26 mouse cellular contexts compared by ENCODE assay signal in the genomic region with DNA sequence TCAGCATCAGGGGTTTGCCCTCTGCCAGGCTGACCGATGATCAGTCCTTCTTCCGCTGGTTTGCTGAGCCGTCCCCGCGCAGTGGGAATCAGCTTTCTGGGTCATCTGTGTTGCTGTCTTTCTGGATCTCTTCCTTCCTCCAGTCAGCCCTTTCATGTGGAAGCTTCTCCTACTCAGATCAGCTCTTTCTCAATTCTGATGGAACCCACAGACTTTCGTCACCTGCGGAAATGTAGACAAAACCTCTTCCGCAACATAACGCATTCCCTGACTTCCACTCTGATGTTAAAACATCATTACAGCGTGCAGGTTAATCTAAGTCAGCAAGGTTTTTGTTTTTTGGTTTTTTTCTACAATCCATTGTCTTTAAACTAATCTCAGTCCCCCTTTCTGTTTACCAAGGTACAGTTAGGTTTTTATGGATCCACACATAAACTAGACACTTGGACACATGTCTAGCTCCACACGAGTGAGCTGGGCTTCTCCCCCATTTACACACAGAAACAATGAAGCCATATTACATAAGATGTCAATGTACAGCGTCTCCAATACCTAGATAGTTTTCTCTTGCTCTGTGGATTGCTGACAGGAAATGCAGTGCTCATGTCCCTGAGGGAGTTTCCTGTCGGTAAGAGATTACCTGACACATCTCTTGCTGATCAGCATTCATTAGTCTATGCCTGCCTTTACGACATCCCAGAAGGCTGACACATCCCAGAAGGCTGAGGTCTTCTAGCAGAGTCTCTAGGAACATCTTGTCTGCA. TPM values are rescaled to one million over a fixed set of nuclear protein-coding genes. Genes with fewer than 3 reads are reported as not detected.
DNase-seq lines count a peak whose midpoint lies in the region; ATAC-seq and TF ChIP-seq lines count a peak whose summit lies in the region.
"Had no signal": no experiment of that assay in that cellular context is flagged by ENCODE, and none has a peak within 500 bp of the region (broad histone marks: within the 10 kb centered on the region; RNA-seq: fewer than 3 reads in every experiment).

No protein-coding gene starts in this region.

- no peak for TF ChIP-seq CTCF in testis, adult 2 months (IDR thresholded peaks at IDR 0.05; ENCODE audit: control insufficient read depth, insufficient read depth, insufficient replicate concordance, low read depth, low read length)

- 84% methylated on average over 14 of the region's 14 CpGs for WGBS in hindbrain, embryonic 14.5 days

- H3K27ac ChIP-seq in testis, adult 2 months (ENCODE audit: control insufficient read depth, insufficient read depth, low read depth, low read length) = 0 out of 2 replicates have a peak overlapping the region, but pooled peaks have one; percentile 21
- H3K27ac ChIP-seq in hindbrain, embryonic 14.5 days = no peak overlapping the region
- H3K27ac ChIP-seq: embryonic facial prominence, embryonic 10.5 days; embryonic facial prominence, embryonic 13.5 days; forebrain, embryonic 12.5 days; forebrain, embryonic 15.5 days; hindbrain, embryonic 10.5 days; hindbrain, embryonic 13.5 days; hindbrain, postnatal 0 days had no signal

- no peaks in the 10 kb centered on the region for H3K9me3 ChIP-seq in hindbrain, embryonic 14.5 days (ENCODE audit: control insufficient read depth, low read length)
- H3K9me3 ChIP-seq: embryonic facial prominence, embryonic 10.5 days; embryonic facial prominence, embryonic 13.5 days; forebrain, embryonic 12.5 days; forebrain, embryonic 15.5 days; hindbrain, embryonic 13.5 days had no signal

- H3K4me3 ChIP-seq in testis, adult 2 months (ENCODE audit: control insufficient read depth, low read depth, low read length) = no peak overlapping the region
- H3K4me3 ChIP-seq in hindbrain, embryonic 14.5 days (replicated peaks; ENCODE audit: low read length) = no peak overlapping the region
- H3K4me3 ChIP-seq: embryonic facial prominence, embryonic 10.5 days; embryonic facial prominence, embryonic 13.5 days; erythroblast, embryonic 14.5 days; forebrain, embryonic 12.5 days; forebrain, embryonic 15.5 days; hindbrain, embryonic 10.5 days; hindbrain, embryonic 13.5 days had no signal

- no peaks in the 10 kb centered on the region for H3K27me3 ChIP-seq in testis, adult 2 months (ENCODE audit: control insufficient read depth, insufficient read depth, low read length)
- no peaks in the 10 kb centered on the region for H3K27me3 ChIP-seq in hindbrain, embryonic 14.5 days (ENCODE audit: control insufficient read depth, insufficient read depth, low read length)
- H3K27me3 ChIP-seq: embryonic facial prominence, embryonic 13.5 days; forebrain, embryonic 12.5 days; forebrain, embryonic 15.5 days; hindbrain, embryonic 13.5 days had no signal

- no peaks in the 10 kb centered on the region for H3K4me1 ChIP-seq in testis, adult 2 months (ENCODE audit: control insufficient read depth, insufficient read depth, low read length)
- H3K4me1 ChIP-seq in hindbrain, embryonic 14.5 days (replicated peaks; ENCODE audit: control insufficient read depth, insufficient read depth, low read length) = no peaks in the 10 kb centered on the region
- H3K4me1 ChIP-seq: embryonic facial prominence, embryonic 10.5 days; embryonic facial prominence, embryonic 13.5 days; forebrain, embryonic 12.5 days; forebrain, embryonic 15.5 days; hindbrain, embryonic 10.5 days; hindbrain, embryonic 13.5 days had no signal

- no peak overlapping the region for H3K4me2 ChIP-seq in hindbrain, embryonic 14.5 days (replicated peaks)
- H3K4me2 ChIP-seq: embryonic facial prominence, embryonic 13.5 days; forebrain, embryonic 12.5 days; forebrain, embryonic 15.5 days; heart, embryonic 11.5 days; hindbrain, embryonic 13.5 days had no signal

- peak; percentile 84 for ATAC-seq in granulocyte monocyte progenitor cell, adult 5-6 weeks (replicated peaks; ENCODE audit: poor library complexity, severe bottlenecking)
- ATAC-seq in megakaryocyte progenitor cell, adult 5-6 weeks (replicated peaks; ENCODE audit: poor library complexity) = peak; percentile 80
- ATAC-seq in hindbrain, embryonic 14.5 days (ENCODE audit: low FRiP score) = no peak
- ATAC-seq: activated CD4-positive, CD25-positive, alpha-beta regulatory T cell, adult 4 months; forebrain, embryonic 15.5 days; hindbrain, postnatal 0 days; inflammation-experienced regulatory T-cells, adult 6 months had no signal

- no peak for TF ChIP-seq POLR2A in testis, adult 2 months (IDR thresholded peaks at IDR 0.05; ENCODE audit: control insufficient read depth, low read depth, low read length)

- no peaks in the 10 kb centered on the region for H3K36me3 ChIP-seq in testis, adult 2 months (ENCODE audit: control insufficient read depth, insufficient read depth, low read length)
- H3K36me3 ChIP-seq in hindbrain, embryonic 14.5 days (replicated peaks; ENCODE audit: control insufficient read depth, insufficient read depth) = no peaks in the 10 kb centered on the region
- H3K36me3 ChIP-seq: embryonic facial prominence, embryonic 10.5 days; embryonic facial prominence, embryonic 13.5 days; forebrain, embryonic 12.5 days; forebrain, embryonic 15.5 days; hindbrain, embryonic 10.5 days; hindbrain, embryonic 13.5 days had no signal

- H3K9ac ChIP-seq in hindbrain, embryonic 14.5 days = no peak overlapping the region
- H3K9ac ChIP-seq: embryonic facial prominence, embryonic 13.5 days; forebrain, embryonic 12.5 days; forebrain, embryonic 15.5 days; hindbrain, embryonic 13.5 days had no signal

- no peak for DNase-seq in testis, postnatal 10 days (ENCODE audit: low spot score)
- DNase-seq in hindbrain, embryonic 14.5 days (ENCODE audit: low spot score) = no peak
- no peak for DNase-seq in left cerebral cortex, adult 11 months (ENCODE audit: low spot score)
- DNase-seq: adrenal gland, postnatal 10 days; adrenal gland, postnatal 36 days; cerebellum, adult 11 months; cerebellum, adult 2 months; cerebellum, adult 9-11 months; cerebellum, postnatal 25 days; embryo, embryonic 11 days; gastrocnemius, postnatal 36 days; heart, adult 11 months had no signal

RNA-seq across cellular contexts. Expression of gene Tgds, which starts 31.1 kb away (rescaled TPM):
- polyA plus RNA-seq in testis, adult 2 months (2012; rRNA removed) = 3.2 and 3.5 TPM in 2 replicates
- 14.2 and 34.4 TPM in 2 replicates for total RNA-seq in granulocyte monocyte progenitor cell, adult 5-6 weeks (2014; fragmentation: Nextera tagmentation)
- total RNA-seq in granulocyte monocyte progenitor cell, adult 5-6 weeks (2017) = 18.0 and 31.4 TPM in 2 replicates
- 22.9 and 23.3 TPM in 2 replicates for total RNA-seq in megakaryocyte progenitor cell, adult 5-6 weeks (2015)
- total RNA-seq in megakaryocyte progenitor cell, adult 5-6 weeks (2017) = 20.2 TPM in 2 replicates
- 15.8 and 18.5 TPM in 2 replicates for polyA plus RNA-seq in hindbrain, embryonic 14.5 days (2014; fragmentation: Nextera tagmentation; extraction: Ambion mirVana)
- polyA plus RNA-seq: erythroblast, embryonic 14.5 days had no signal

RNA-seq across cellular contexts. Expression of gene Gpr180, which starts 35.5 kb away (rescaled TPM):
- polyA plus RNA-seq in testis, adult 2 months (2012; rRNA removed) = 25.2 and 26.3 TPM in 2 replicates
- total RNA-seq in granulocyte monocyte progenitor cell, adult 5-6 weeks (2014; fragmentation: Nextera tagmentation) = 15.0 and 29.7 TPM in 2 replicates
- 10.3 and 12.7 TPM in 2 replicates for total RNA-seq in granulocyte monocyte progenitor cell, adult 5-6 weeks (2017)
- total RNA-seq in megakaryocyte progenitor cell, adult 5-6 weeks (2015) = 15.5 and 16.2 TPM in 2 replicates
- total RNA-seq in megakaryocyte progenitor cell, adult 5-6 weeks (2017) = 12.2 and 14.1 TPM in 2 replicates
- 47.5 and 51.7 TPM in 2 replicates for polyA plus RNA-seq in hindbrain, embryonic 14.5 days (2014; fragmentation: Nextera tagmentation; extraction: Ambion mirVana)

RNA-seq across cellular contexts. Expression of gene Dct, which starts 49.4 kb away (rescaled TPM):
- polyA plus RNA-seq in testis, adult 2 months (2012; rRNA removed) = 4.0 and 5.0 TPM in 2 replicates
- total RNA-seq in granulocyte monocyte progenitor cell, adult 5-6 weeks (2014; fragmentation: Nextera tagmentation) = not detected in 2 replicates
- total RNA-seq in granulocyte monocyte progenitor cell, adult 5-6 weeks (2017) = not detected in 2 replicates
- total RNA-seq in megakaryocyte progenitor cell, adult 5-6 weeks (2015) = 0.10 TPM in 1 of 2 replicates, not detected in the other
- total RNA-seq in megakaryocyte progenitor cell, adult 5-6 weeks (2017) = 0.10 TPM in 1 of 2 replicates, not detected in the other
- 0.70 and 0.80 TPM in 2 replicates for polyA plus RNA-seq in hindbrain, embryonic 14.5 days (2014; fragmentation: Nextera tagmentation; extraction: Ambion mirVana)
- total RNA-seq: adrenal gland, postnatal 10 days had no signal
- polyA plus RNA-seq: erythroblast, embryonic 14.5 days had no signal
